Mouse (Mus musculus): Measurements from ENCODE around the gene Ftsj1. TPM values are rescaled to one million over a fixed set of nuclear protein-coding genes. Genes with fewer than 3 reads are reported as not detected.

Gene Ftsj1
- polyA plus RNA-seq, 1 experiment = 16.1 TPM

DNA sequence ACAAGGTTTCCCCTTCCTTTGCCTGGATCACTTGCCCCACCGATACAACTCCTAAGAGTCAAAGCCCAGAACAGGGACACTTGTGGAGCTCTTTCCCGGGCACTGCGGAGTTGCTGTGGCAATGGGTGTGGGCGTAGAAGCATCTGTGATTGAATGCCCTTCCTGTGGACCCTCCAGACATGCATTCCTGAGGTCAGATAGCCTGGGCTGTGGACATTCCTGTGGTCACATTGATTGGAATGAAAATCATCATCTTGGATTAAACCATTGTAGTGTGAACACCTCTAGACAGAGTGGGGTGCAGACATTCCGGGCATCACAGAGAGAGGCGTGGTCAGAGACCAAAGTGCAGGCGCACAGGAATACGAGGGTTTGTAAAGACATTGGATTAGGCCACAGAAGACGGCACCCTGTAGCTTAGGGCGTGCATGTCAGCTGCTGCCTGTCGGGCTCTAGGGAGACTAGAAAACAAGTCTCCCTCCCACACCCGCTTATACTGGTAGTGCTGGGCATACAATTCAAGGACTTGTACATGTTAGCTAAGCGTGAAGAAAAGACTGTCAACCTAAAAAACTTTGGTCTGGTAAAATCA is 13.3 kb downstream of the Ftsj1 start:
- H3K27ac ChIP-seq (ENCODE audit: insufficient read depth, low read depth, low read length) = no peak overlapping the region
- TF ChIP-seq POLR2A (IDR thresholded peaks at IDR 0.05; ENCODE audit: low read depth, low read length) (no peak), CTCF (IDR thresholded peaks at IDR 0.05; ENCODE audit: extremely low read depth, insufficient read length, insufficient replicate concordance, low read depth, low read length) (no peak)
- H3K4me3 ChIP-seq (ENCODE audit: low read depth, low read length) = no peak overlapping the region
- peaks cover 3% of the 10 kb centered on the region; the same call in 1 of the 2 replicates for H3K36me3 ChIP-seq (ENCODE audit: control insufficient read depth, insufficient read depth, low read length)
- no peaks in the 10 kb centered on the region for H3K4me1 ChIP-seq (ENCODE audit: control insufficient read depth, insufficient read depth, insufficient read length, low read length)
- H3K27me3 ChIP-seq (ENCODE audit: control insufficient read depth, insufficient read depth, low read length) = no peaks in the 10 kb centered on the region
- 63% methylated on average over 13 of the region's 13 CpGs for WGBS

- no peaks in the 10 kb centered on the region for H3K36me3 ChIP-seq (ENCODE audit: control insufficient read depth, insufficient read depth, low read length)
- no peaks in the 10 kb centered on the region for H3K4me1 ChIP-seq (ENCODE audit: control insufficient read depth, insufficient read depth, insufficient read length, low read length)
- no peak for TF ChIP-seq POLR2A (IDR thresholded peaks at IDR 0.05; ENCODE audit: low read depth, low read length)
- TF ChIP-seq CTCF (IDR thresholded peaks at IDR 0.05; ENCODE audit: extremely low read depth, insufficient read length, insufficient replicate concordance, low read depth, low read length) = no peak
- H3K4me3 ChIP-seq (ENCODE audit: low read depth, low read length) = no peak overlapping the region
- 79% methylated on average over 2 of the region's 2 CpGs for WGBS
- no peaks in the 10 kb centered on the region for H3K27me3 ChIP-seq (ENCODE audit: control insufficient read depth, insufficient read depth, low read length)
- no peak overlapping the region for H3K27ac ChIP-seq (ENCODE audit: insufficient read depth, low read depth, low read length)
Measured at GRCm38 (mm10) chrX:8236704-8237103, 15.5 kb downstream of the Ftsj1 start.

DNA sequence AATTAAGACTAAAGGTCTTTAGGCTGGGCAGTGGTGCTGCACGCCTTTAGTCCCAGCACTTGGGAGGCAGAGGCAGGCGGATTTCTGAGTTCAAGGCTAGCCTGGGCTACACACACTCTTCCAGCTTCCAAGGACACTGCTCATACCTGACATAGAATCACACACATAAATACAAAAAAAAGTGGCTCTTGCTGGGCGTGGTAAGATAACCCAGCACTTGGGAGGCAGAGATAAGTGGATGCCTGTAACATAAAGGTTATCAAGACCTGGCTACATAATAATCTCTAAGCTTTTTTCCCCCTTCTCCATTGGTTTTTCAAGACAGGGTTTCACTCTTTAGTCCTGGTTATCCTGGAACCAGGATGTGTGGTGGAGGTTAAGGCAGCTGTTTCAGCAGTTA is 18.6 kb downstream of the Ftsj1 start:
- no peak for TF ChIP-seq CTCF (IDR thresholded peaks at IDR 0.05; ENCODE audit: extremely low read depth, insufficient read length, insufficient replicate concordance, low read depth, low read length)
- Histone ChIP-seq H3K36me3 (ENCODE audit: control insufficient read depth, insufficient read depth, low read length) (no peaks in the 10 kb centered on the region), H3K27me3 (ENCODE audit: control insufficient read depth, insufficient read depth, low read length) (no peaks in the 10 kb centered on the region), H3K4me1 (ENCODE audit: control insufficient read depth, insufficient read depth, insufficient read length, low read length) (no peaks in the 10 kb centered on the region), H3K27ac (ENCODE audit: insufficient read depth, low read depth, low read length) (no peak overlapping the region), H3K4me3 (ENCODE audit: low read depth, low read length) (no peak overlapping the region)
- 70% methylated on average over 3 of the region's 3 CpGs for WGBS

DNA sequence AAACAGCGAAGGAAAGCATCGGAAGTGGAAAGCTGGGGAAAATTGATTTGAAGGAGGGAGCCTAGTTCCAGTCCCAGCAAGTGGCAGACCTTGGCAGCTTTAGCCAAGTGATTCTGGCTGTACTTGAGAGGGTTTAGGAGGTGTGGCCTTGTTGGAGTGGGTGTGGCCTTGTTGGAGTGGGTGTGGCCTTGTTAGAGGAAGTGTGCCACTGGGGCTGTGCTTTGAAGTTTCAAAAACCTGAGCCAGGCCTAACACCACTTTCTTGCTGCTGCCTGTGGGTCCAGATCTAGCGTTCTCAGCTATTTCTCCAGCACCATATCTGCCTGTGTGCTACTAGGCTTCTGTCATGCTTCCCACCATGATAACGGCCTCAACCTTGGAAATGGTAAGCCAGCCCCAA is 21.9 kb downstream of the Ftsj1 start:
- Histone ChIP-seq H3K27me3 (ENCODE audit: control insufficient read depth, insufficient read depth, low read length) (no peaks in the 10 kb centered on the region), H3K36me3 (ENCODE audit: control insufficient read depth, insufficient read depth, low read length) (no peaks in the 10 kb centered on the region), H3K4me3 (ENCODE audit: low read depth, low read length) (no peak overlapping the region), H3K4me1 (ENCODE audit: control insufficient read depth, insufficient read depth, insufficient read length, low read length) (no peaks in the 10 kb centered on the region), H3K27ac (ENCODE audit: insufficient read depth, low read depth, low read length) (no peak overlapping the region)
- no peak for TF ChIP-seq CTCF (IDR thresholded peaks at IDR 0.05; ENCODE audit: extremely low read depth, insufficient read length, insufficient replicate concordance, low read depth, low read length)
- TF ChIP-seq POLR2A (IDR thresholded peaks at IDR 0.05; ENCODE audit: low read depth, low read length) = no peak
- 87% methylated on average over 4 of the region's 4 CpGs for WGBS

GRCm38 (mm10) chrX:8223473-8223872 is 28.7 kb downstream of the Ftsj1 start:
- Histone ChIP-seq H3K27ac (ENCODE audit: insufficient read depth, low read depth, low read length) (no peak overlapping the region), H3K36me3 (ENCODE audit: control insufficient read depth, insufficient read depth, low read length) (no peaks in the 10 kb centered on the region), H3K4me3 (ENCODE audit: low read depth, low read length) (no peak overlapping the region), H3K4me1 (ENCODE audit: control insufficient read depth, insufficient read depth, insufficient read length, low read length) (no peaks in the 10 kb centered on the region), H3K27me3 (ENCODE audit: control insufficient read depth, insufficient read depth, low read length) (no peaks in the 10 kb centered on the region)
- TF ChIP-seq POLR2A (IDR thresholded peaks at IDR 0.05; ENCODE audit: low read depth, low read length) = no peak
- no peak for TF ChIP-seq CTCF (IDR thresholded peaks at IDR 0.05; ENCODE audit: extremely low read depth, insufficient read length, insufficient replicate concordance, low read depth, low read length)
- WGBS = 83% methylated on average over 7 of the region's 7 CpGs

DNA sequence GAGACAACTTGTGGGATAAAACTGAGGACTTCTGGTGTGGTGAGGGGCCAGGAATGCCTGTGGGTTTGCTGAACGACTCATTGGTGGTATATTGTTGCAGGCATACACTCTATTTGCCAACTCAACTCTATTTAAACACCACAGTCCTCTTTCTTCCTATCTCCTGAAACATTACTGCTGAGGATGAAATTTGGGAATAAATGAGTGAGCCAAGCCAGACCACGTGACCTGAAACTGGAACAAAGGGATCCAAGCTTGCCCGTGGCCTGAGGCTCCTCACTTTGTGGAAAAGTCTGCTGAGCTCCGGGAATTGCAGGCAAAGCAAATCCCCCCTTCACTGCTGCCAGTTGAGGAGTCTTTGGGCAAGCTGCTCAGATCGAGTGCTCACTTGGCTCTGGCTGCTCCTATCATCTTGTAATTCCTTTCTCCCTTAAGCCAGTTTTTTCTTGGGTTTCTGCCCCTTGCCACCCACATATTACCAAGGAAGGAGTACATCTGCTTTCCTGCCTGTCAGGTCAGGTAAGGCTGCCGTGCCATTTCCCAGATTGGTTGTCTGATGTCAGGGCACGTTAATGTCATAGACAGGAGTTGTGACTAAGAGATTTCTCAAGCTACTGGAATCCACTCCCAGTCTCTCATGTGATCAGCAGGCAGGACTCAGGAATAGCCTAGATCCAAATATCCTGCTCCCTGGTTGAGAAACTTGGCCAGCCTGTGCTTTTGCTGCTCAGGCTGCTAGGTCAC is 29.4 kb downstream of the Ftsj1 start:
- TF ChIP-seq POLR2A (IDR thresholded peaks at IDR 0.05; ENCODE audit: low read depth, low read length) (no peak), CTCF (IDR thresholded peaks at IDR 0.05; ENCODE audit: extremely low read depth, insufficient read length, insufficient replicate concordance, low read depth, low read length) (no peak)
- Histone ChIP-seq H3K36me3 (ENCODE audit: control insufficient read depth, insufficient read depth, low read length) (no peaks in the 10 kb centered on the region), H3K27me3 (ENCODE audit: control insufficient read depth, insufficient read depth, low read length) (no peaks in the 10 kb centered on the region), H3K27ac (ENCODE audit: insufficient read depth, low read depth, low read length) (no peak overlapping the region), H3K4me1 (ENCODE audit: control insufficient read depth, insufficient read depth, insufficient read length, low read length) (no peaks in the 10 kb centered on the region), H3K4me3 (ENCODE audit: low read depth, low read length) (no peak overlapping the region)
- WGBS = 55% methylated on average over 7 of the region's 7 CpGs

DNA sequence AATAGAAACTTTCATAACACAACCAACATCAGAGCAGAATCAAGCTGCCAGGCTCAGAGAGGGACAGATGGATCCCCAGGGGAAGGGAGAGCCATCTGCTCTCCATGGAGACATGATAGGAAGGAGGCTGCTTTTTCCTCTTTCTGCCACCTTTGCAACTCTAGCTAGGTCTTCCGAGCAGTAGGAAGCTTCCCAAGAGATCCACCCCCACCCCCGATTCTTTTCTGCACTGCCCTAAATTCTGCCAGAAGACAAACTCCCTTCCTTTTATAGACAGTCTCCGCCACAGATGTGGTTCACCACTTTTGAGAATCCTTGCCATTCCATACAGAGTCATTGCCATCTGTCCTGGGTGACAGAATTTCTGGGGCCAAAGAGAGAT is 29.9 kb downstream of the Ftsj1 start:
- H3K27me3 ChIP-seq (ENCODE audit: control insufficient read depth, insufficient read depth, low read length) = no peaks in the 10 kb centered on the region
- no peak for TF ChIP-seq POLR2A (IDR thresholded peaks at IDR 0.05; ENCODE audit: low read depth, low read length)
- no peak for TF ChIP-seq CTCF (IDR thresholded peaks at IDR 0.05; ENCODE audit: extremely low read depth, insufficient read length, insufficient replicate concordance, low read depth, low read length)
- no peak overlapping the region for H3K4me3 ChIP-seq (ENCODE audit: low read depth, low read length)
- 68% methylated on average over 3 of the region's 3 CpGs for WGBS
- H3K4me1 ChIP-seq (ENCODE audit: control insufficient read depth, insufficient read depth, insufficient read length, low read length) = no peaks in the 10 kb centered on the region
- H3K27ac ChIP-seq (ENCODE audit: insufficient read depth, low read depth, low read length) = no peak overlapping the region
- no peaks in the 10 kb centered on the region for H3K36me3 ChIP-seq (ENCODE audit: control insufficient read depth, insufficient read depth, low read length)

Data from small intestine, adult 2 months (tissue).